Mouse (Mus musculus): ENCODE measurements around the gene Pdia2.

GRCm38 (mm10) chr17:26151886-26152630 is 46.8 kb downstream of the Pdia2 start:
- TF ChIP-seq CTCF (IDR thresholded peaks at IDR 0.05) (no peak), EP300 (IDR thresholded peaks at IDR 0.05) (no peak)
